Mouse (Mus musculus) left cerebral cortex, adult 18-20 months (tissue): Measurements from ENCODE around the gene A630089N07Rik. TPM values are rescaled to one million over a fixed set of nuclear protein-coding genes. Genes with fewer than 3 reads are reported as not detected.

Experiments used
- DNase-seq, 2 experiments: peaks; one replicate each; pipeline ENCODE4 v3.0.0; 2021 to 2022; ENCODE audit warnings: low spot score in 2 of 2, mixed read lengths in 1 of 2
- total RNA-seq, 2 experiments: library from RNA; stranded (reverse); gene quantifications; 2 replicates each; pipeline ENCODE4 v1.2.3; 2021

The A630089N07Rik gene
- total RNA-seq, 2 experiments from 2014 or later = 5.4 to 8.2 TPM

DNA sequence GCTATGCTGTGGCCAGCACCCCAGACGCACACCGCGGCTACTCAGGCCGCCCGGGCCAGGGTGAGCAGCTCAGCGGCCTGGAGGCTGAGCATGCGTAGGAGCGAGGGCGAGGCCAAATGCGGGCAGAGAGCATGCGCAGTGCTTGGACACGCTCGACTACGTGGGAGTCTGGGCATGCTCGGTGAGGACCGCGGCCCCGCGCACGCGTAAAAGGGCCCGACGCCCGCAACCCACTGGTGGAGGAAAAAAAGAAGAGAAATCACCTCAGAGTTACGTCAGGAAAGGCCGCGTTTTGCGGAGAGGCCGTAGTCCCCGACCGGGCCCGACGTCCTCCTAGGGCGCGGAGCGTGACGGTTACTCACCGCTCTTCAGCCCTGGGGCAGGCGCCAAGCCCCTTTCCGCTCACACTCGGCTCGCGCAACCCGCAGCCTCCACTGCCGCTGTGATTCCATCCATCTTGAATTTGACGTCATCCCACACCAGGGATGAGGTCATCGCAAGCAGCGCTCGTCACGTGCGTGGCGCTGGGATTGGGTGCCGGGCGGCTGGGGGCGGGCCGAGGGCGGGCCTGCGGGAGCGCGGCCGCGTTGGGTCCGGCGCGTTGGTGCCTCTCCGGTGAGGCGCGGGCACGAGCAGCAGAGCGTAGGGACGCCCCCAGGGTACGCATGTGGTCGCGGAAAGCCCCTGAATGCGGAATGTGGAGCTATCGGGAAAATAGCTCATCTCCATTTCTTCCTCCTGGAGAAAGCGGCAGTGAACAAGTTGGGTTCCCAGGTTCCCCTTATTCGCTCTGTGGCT is 119.9 kb downstream of the A630089N07Rik start, which contains the start of the genes C2cd2 and Zbtb21:
Gene C2cd2, minus strand, starts transcription at position 448 of the 798 bp plus-strand sequence.
Gene Zbtb21, minus strand, starts transcription at position 472 of the 798 bp plus-strand sequence.
- peak; percentile 96 to 98 for DNase-seq

- DNase-seq = no peak
Observed at GRCm38 (mm10) chr16:97961381-97962150, 120.7 kb downstream of the A630089N07Rik start.

DNA sequence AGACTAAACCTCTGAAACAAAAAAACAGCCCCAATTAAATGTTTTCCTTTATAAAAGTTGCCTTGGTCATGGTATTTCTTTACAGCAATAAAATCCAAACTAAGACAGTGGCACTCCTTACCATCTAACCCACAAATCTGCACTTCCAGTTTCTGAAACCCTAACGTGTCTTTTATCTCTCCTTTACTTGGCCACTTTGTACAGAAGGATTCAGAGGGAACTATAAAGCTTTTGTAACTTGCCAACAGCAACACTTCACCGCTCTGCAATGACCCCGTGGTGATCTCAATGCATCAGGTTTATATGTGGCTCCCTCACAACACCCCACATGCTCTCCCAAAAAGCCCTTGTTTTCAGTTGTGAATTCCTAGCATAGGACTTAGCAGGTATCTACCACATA is 121.9 kb downstream of the A630089N07Rik start:
- no peak for DNase-seq

DNA sequence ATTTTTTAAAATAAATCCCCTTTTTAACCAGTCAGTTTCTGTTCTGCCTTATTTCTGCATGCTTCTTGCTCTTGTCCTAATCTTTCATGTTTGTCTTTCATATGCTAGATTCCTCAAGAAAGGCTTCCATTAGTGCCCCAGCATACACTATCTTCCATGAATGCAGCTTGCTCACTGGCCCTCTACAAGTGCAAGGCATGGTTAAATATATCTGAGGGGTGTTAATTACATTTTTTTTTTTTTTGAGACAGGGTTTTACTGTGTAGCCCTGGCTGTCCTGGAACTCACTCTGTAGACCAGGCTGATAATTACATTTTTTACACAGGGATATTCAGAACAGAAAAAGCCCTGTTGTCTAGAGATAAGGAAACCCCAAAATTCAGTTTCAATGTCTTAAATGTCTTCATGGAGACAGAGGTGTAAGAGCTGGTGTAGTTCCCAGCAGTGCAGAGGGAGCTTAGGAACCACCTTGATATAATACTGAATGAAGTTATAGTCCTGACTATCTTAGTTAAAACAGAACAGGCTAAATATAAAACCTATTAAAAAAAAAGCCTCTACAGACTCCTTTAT is 123.8 kb downstream of the A630089N07Rik start:
- no peak for DNase-seq

DNA sequence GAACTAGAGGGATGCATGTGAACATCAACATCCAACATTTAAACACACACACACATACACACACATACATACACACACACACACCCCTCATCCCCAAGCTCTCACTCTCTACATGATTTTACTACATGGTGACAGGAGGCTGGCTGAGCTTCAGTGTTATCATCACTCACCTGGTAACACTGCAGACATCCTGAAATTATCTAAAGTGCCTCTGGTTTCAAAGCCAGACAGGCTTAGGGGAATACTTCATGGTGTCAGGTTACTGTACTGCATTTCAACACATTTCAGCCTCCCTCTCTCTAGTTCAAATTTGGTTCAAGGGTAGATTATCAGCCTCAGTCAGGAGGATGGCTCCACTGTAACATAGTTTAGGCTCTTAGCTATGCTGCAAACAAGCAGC is 124.6 kb downstream of the A630089N07Rik start:
- DNase-seq = no peak

- no peak for DNase-seq
Observed at GRCm38 (mm10) chr16:97956011-97956410, 126.2 kb downstream of the A630089N07Rik start.

DNA sequence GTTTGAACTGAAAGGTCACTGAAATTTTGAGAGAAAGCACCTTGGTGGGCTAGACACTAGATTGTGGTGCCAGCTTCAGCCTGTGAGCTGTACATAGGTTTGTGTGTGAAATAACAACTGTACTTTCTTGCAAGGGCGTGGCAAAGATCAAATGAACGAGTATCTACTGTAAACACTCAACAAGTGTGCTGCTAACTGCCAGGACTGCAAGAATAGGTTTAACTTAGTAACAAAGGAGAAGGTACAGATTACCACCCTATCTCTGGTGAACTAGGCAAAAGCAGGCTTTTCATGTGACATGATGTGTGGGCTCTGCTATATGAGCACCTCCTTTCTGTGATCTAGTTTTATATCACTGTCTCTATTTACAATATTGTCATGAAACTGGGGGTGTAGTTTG is 128.9 kb downstream of the A630089N07Rik start:
- DNase-seq = no peak

- no peak for DNase-seq
Observed at GRCm38 (mm10) chr16:97952801-97953200, 129.4 kb downstream of the A630089N07Rik start.

- DNase-seq = no peak
Observed at GRCm38 (mm10) chr16:97952371-97952770, 129.9 kb downstream of the A630089N07Rik start.

Other genes with a start within 250 kb of the A630089N07Rik start
- 10 to 100 TPM; 17.9 to 19.3 TPM for gene Prdm15, start 230.6 kb downstream of the A630089N07Rik start, total RNA-seq
- gene C2cd2, start 119.9 kb downstream of the A630089N07Rik start, total RNA-seq = 10 to 100 TPM; 11.0 to 15.6 TPM
- gene Zbtb21, start 119.8 kb downstream of the A630089N07Rik start, total RNA-seq = 10 to 100 TPM; 26.9 to 34.7 TPM
- gene B230307C23Rik, start 85.1 kb downstream of the A630089N07Rik start, total RNA-seq = 10 to 100 TPM; 21.4 to 24.2 TPM